Mouse (Mus musculus) CH12.LX (cell line): ENCODE measurements at regions not wholly inside any gene's neighbourhood (a gene's known extent, or its start where the extent isn't known, plus 50 kb on each side); places are given as distances from the start of the nearest gene placed in this dataset.

Source experiments
- CHD1 ChIP-seq: IDR thresholded peaks from 2 replicates; pipeline ENCODE4 v1.6.1; 2012; ENCODE audit warnings: low read depth, low read length, improper control_type of control experiment, inconsistent platforms
- CTCF ChIP-seq, 2 experiments: IDR thresholded peaks in 1 of 2; conservative IDR thresholded peaks in 1 of 2; 2 replicates each; pipeline ENCODE4 v1.5.1; 2011 to 2012; ENCODE audit warnings: low read depth in 2 of 2, low read length in 2 of 2, improper control_type of control experiment in 1 of 2, inconsistent platforms in 1 of 2, mild to moderate bottlenecking in 1 of 2, moderate library complexity in 1 of 2
- E2F4 ChIP-seq: IDR thresholded peaks from 2 replicates; pipeline ENCODE4 v1.6.1; 2011; ENCODE audit warnings: low read depth, low read length, improper control_type of control experiment; ENCODE audit not compliant: insufficient replicate concordance
- MAX ChIP-seq: IDR thresholded peaks from 2 replicates; pipeline ENCODE4 v1.6.1; 2011; ENCODE audit warnings: low read length, improper control_type of control experiment
- MYC ChIP-seq: IDR thresholded peaks from 2 replicates; pipeline ENCODE4 v1.6.1; 2011; ENCODE audit warnings: low read depth, mild to moderate bottlenecking, improper control_type of control experiment, low read length
- POLR2A ChIP-seq: IDR thresholded peaks from 2 replicates; pipeline ENCODE4 v1.6.1; 2011; ENCODE audit warnings: low read depth, mild to moderate bottlenecking, improper control_type of control experiment, low read length
- TCF12 ChIP-seq: IDR thresholded peaks from 2 replicates; pipeline ENCODE4 v1.6.1; 2014; ENCODE audit warnings: low read depth, mild to moderate bottlenecking, inconsistent platforms, low read length, improper control_type of control experiment
- UBTF ChIP-seq: IDR thresholded peaks from 2 replicates; pipeline ENCODE4 v1.6.1; 2012; ENCODE audit warnings: low read depth, mild to moderate bottlenecking, inconsistent platforms, low read length, improper control_type of control experiment, moderate library complexity
- USF1 ChIP-seq: IDR thresholded peaks from 2 replicates; pipeline ENCODE4 v1.6.1; 2014; ENCODE audit warnings: low read depth, mild to moderate bottlenecking, inconsistent platforms, low read length, improper control_type of control experiment
- ZNF384 ChIP-seq: IDR thresholded peaks from 2 replicates; pipeline ENCODE4 v1.6.1; 2012; ENCODE audit warnings: low read depth, low read length, improper control_type of control experiment, inconsistent platforms

DNA sequence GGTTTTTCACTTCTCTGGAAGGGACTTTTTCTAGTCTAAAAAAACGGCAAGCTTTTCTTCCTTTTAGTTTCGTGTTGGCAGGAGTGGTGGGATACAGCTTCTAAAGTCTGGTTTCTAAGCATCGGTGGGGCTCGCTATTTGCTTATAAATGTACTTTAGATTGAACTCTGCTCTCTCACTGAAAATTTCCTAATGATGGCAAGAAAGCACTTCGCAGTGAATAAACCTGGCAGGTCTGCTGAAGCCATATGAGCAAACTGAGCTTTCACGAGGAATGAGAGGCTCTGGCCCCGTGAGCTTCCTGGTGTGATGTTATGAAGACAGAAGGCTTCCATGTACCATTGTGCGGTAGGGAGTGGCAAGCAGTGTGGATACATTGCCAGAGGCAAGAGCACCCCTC, 380.0 kb upstream of the Smim15 start:
- TF ChIP-seq MYC (no peak), CTCF (conservative IDR thresholded peaks at IDR 0.05 in 1 of 2, IDR thresholded peaks at IDR 0.05 in 1 of 2; ENCODE audit: low read depth in 2 of 2, low read length in 2 of 2) (no peak), POLR2A (no peak), USF1 (no peak), UBTF (no peak), CHD1 (no peak), MAX (no peak), E2F4 (no peak), ZNF384 (no peak), TCF12 (no peak)
